Comparison of ENCODE assay signal across 8 mouse cellular contexts in the genomic region with DNA sequence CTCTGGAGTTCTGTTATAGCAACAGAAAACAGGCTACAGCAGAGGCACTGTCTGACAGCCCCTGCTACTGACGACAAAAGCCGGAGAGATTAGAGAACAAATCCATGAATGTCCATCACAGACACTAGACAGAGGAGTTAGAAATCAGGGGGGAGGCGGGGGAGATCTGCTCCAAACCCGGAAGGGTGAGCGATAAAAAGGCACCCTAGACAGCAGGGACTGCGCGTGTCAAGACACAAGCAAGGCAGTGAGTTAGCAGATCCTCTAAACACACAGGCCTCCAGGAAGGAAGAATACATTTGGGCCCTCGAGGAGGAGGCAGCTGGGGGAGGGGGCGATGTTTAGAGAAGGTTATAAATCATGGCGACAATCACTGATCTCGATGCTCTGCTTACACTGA. TPM values are rescaled to one million over a fixed set of nuclear protein-coding genes. Genes with fewer than 3 reads are reported as not detected.
DNase-seq lines count a peak whose midpoint lies in the region; ATAC-seq and TF ChIP-seq lines count a peak whose summit lies in the region.

No protein-coding gene starts in this region.

- no peaks in the 10 kb centered on the region for H3K9me3 ChIP-seq in intestine, embryonic 14.5 days (ENCODE audit: control insufficient read depth, low read length)
- H3K9me3 ChIP-seq in intestine, postnatal 0 days (ENCODE audit: control insufficient read depth), result no peaks in the 10 kb centered on the region
- no peaks in the 10 kb centered on the region for H3K9me3 ChIP-seq in limb, embryonic 12.5 days

- TF ChIP-seq CTCF in intestine, postnatal 0 days (IDR thresholded peaks at IDR 0.05; ENCODE audit: low read depth), result no peak

- H3K27ac ChIP-seq in intestine, embryonic 14.5 days (ENCODE audit: low read depth), result peak overlapping the region; percentile 65
- H3K27ac ChIP-seq in intestine, postnatal 0 days (ENCODE audit: low read depth, low read length), result no peak overlapping the region
- peak overlapping the region; percentile 31 for H3K27ac ChIP-seq in limb, embryonic 12.5 days

- 0 out of 2 replicates have a peak overlapping the region, but pooled peaks have one; percentile 3 for H3K9ac ChIP-seq in intestine, embryonic 14.5 days (ENCODE audit: low read length)
- no peak overlapping the region for H3K9ac ChIP-seq in intestine, postnatal 0 days (ENCODE audit: low read depth, low read length)
- no peak overlapping the region for H3K9ac ChIP-seq in limb, embryonic 12.5 days (replicated peaks)

- 8% methylated on average over 11 of the region's 11 CpGs for WGBS in intestine, embryonic 14.5 days
- WGBS in intestine, postnatal 0 days, result 17% methylated on average over 11 of the region's 11 CpGs
- WGBS in limb, embryonic 12.5 days, result 15% methylated on average over 11 of the region's 11 CpGs

- ATAC-seq in intestine, embryonic 14.5 days (replicated peaks; ENCODE audit: low FRiP score, low TSS enrichment, low read depth), result peak; percentile 69; the same call in 1 of the 2 replicates
- no peak for ATAC-seq in intestine, postnatal 0 days
- ATAC-seq in limb, embryonic 12.5 days (ENCODE audit: insufficient number of reproducible peaks, insufficient read depth, low FRiP score, low TSS enrichment, low read depth), result no peak
- no peak for ATAC-seq in erythroid progenitor cell, adult 5-6 weeks (replicated peaks; ENCODE audit: low FRiP score, poor library complexity, severe bottlenecking)

- peak; percentile 65 for DNase-seq in intestine, embryonic 14.5 days (ENCODE audit: low spot score)
- DNase-seq in thymus, postnatal 4 days, result peak; percentile 15
- no peak for DNase-seq in thymus, postnatal 0 days (ENCODE audit: low spot score)
- DNase-seq in yolk sac, embryonic 10.5 days (ENCODE audit: low spot score), result peak; percentile 40
- DNase-seq in frontal cortex, postnatal 25 days (ENCODE audit: low spot score in 2 of 2), result no peak

- peaks cover 7% of the 10 kb centered on the region; the same call in 1 of the 2 replicates for H3K4me1 ChIP-seq in intestine, embryonic 14.5 days (replicated peaks; ENCODE audit: control insufficient read depth, insufficient read depth, low read length)
- no peaks in the 10 kb centered on the region for H3K4me1 ChIP-seq in intestine, postnatal 0 days (replicated peaks; ENCODE audit: control insufficient read depth, insufficient read depth, low read length)
- peaks cover 6% of the 10 kb centered on the region; the same call in 1 of the 2 replicates for H3K4me1 ChIP-seq in limb, embryonic 12.5 days (replicated peaks)

- H3K4me3 ChIP-seq in intestine, embryonic 14.5 days (ENCODE audit: low read depth, low read length), result no peak overlapping the region
- no peak overlapping the region for H3K4me3 ChIP-seq in intestine, postnatal 0 days (ENCODE audit: low read depth, low read length)
- no peak overlapping the region for H3K4me3 ChIP-seq in limb, embryonic 12.5 days (replicated peaks)

- H3K27me3 ChIP-seq in intestine, embryonic 14.5 days (replicated peaks; ENCODE audit: control insufficient read depth, insufficient read depth, low read length), result no peaks in the 10 kb centered on the region
- no peaks in the 10 kb centered on the region for H3K27me3 ChIP-seq in intestine, postnatal 0 days (replicated peaks; ENCODE audit: control insufficient read depth, insufficient read depth, low read length)
- H3K27me3 ChIP-seq in limb, embryonic 12.5 days, result no peaks in the 10 kb centered on the region

- no peaks in the 10 kb centered on the region for H3K36me3 ChIP-seq in intestine, embryonic 14.5 days (ENCODE audit: control insufficient read depth, insufficient read depth, low read length)
- H3K36me3 ChIP-seq in intestine, postnatal 0 days (ENCODE audit: control insufficient read depth, insufficient read depth), result no peaks in the 10 kb centered on the region
- H3K36me3 ChIP-seq in limb, embryonic 12.5 days, result no peaks in the 10 kb centered on the region

- H3K4me2 ChIP-seq in intestine, embryonic 14.5 days (ENCODE audit: low read length), result peak overlapping the region; percentile 28; the same call in 1 of the 2 replicates
- no peak overlapping the region for H3K4me2 ChIP-seq in intestine, postnatal 0 days (replicated peaks; ENCODE audit: low read depth)
- 0 out of 2 replicates have a peak overlapping the region, but pooled peaks have one; percentile 19 for H3K4me2 ChIP-seq in limb, embryonic 12.5 days

RNA-seq across cellular contexts. Expression of gene H2afz, which starts 36.6 kb away (rescaled TPM):
- polyA plus RNA-seq in intestine, embryonic 14.5 days (2014; fragmentation: Nextera tagmentation; extraction: Ambion mirVana), result 1,744 and 1,778 TPM in 2 replicates
- polyA plus RNA-seq in intestine, postnatal 0 days (2015; fragmentation: Nextera tagmentation; extraction: Ambion mirVana), result 922 and 974 TPM in 2 replicates
- 2,821 and 2,837 TPM in 2 replicates for polyA plus RNA-seq in thymus, postnatal 0 days (2015; fragmentation: Nextera tagmentation; extraction: Ambion mirVana)
- polyA plus RNA-seq in limb, embryonic 12.5 days (2016; fragmentation: Nextera tagmentation; extraction: Ambion mirVana), result 2,591 and 2,901 TPM in 2 replicates
- 951 and 1,242 TPM in 2 replicates for total RNA-seq in erythroid progenitor cell, adult 5-6 weeks (2015; ENCODE audit: low replicate concordance)
- 578 and 824 TPM in 2 replicates for total RNA-seq in erythroid progenitor cell, adult 5-6 weeks (2017; ENCODE audit: low replicate concordance)

RNA-seq across cellular contexts. Expression of gene Dnajb14, which starts 39.8 kb away (rescaled TPM):
- 9.8 and 10.0 TPM in 2 replicates for polyA plus RNA-seq in intestine, embryonic 14.5 days (2014; fragmentation: Nextera tagmentation; extraction: Ambion mirVana)
- 10.6 and 11.1 TPM in 2 replicates for polyA plus RNA-seq in intestine, postnatal 0 days (2015; fragmentation: Nextera tagmentation; extraction: Ambion mirVana)
- 5.6 TPM in 2 replicates for polyA plus RNA-seq in thymus, postnatal 0 days (2015; fragmentation: Nextera tagmentation; extraction: Ambion mirVana)
- 11.0 and 11.6 TPM in 2 replicates for polyA plus RNA-seq in limb, embryonic 12.5 days (2016; fragmentation: Nextera tagmentation; extraction: Ambion mirVana)
- 5.0 and 7.6 TPM in 2 replicates for total RNA-seq in erythroid progenitor cell, adult 5-6 weeks (2015; ENCODE audit: low replicate concordance)
- total RNA-seq in erythroid progenitor cell, adult 5-6 weeks (2017; ENCODE audit: low replicate concordance), result 4.1 and 6.0 TPM in 2 replicates

Comparison
In these comparisons a context has a peak if more than half of its experiments do, and no peak if none do; other contexts are left out.
1. DNase-seq: peak in intestine, embryonic 14.5 days (single experiment), thymus, postnatal 4 days (single experiment) and yolk sac, embryonic 10.5 days (single experiment); none in thymus, postnatal 0 days (single experiment) and frontal cortex, postnatal 25 days (0 of 2).